Mouse (Mus musculus): ENCODE measurements around the gene 2810004N23Rik. TPM values are rescaled to one million over a fixed set of nuclear protein-coding genes. Genes with fewer than 3 reads are reported as not detected.

Gene 2810004N23Rik
- total RNA-seq, 2 experiments from 2014 or later = 5.4 to 5.7 TPM

DNA sequence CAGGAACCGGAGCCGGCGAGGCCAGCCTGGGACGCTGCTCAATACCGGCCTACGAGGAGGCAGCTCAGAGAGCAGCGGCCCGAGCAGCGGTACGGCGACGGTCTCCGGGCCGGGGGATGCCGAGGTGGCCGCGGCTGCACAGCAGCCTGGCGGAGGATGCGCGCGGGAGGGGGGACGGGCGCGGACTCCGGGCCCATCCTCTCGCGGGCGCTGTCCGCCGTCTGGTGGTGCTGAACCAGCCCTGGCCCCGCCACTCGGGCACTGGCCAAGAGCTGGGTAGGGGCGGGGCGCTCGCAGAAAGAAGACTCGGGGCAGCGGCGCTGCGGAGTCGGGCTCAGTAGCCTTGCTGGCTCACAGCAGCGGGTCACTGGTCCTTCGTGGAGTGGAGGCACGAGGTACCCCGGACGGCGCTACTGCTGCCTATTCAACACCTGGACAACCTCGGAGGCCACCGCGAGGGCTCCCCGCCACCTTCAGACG, 69.7 kb downstream of the 2810004N23Rik start:
- ATAC-seq (replicated peaks; ENCODE audit: low FRiP score, poor library complexity, severe bottlenecking) = no peak

DNA sequence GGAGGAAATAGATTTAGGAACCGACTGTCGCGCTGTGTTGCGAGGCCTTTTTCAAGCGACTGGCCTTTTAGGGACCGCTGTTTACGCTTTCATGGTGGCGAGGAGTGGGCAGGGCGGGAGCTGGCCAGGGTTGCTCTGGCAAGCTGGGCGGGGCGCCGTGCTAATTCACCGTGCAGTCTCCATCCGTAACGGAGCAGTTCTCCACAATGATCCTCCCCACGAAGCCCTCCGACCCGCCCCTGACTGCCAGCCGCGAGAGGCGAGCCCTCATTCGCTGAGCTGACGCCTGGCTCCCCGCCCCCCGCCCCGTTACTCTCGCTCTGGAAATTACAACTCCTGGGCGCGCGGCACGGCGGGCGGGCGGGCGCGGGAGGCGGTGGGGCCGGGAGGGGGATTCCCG, 70.2 kb downstream of the 2810004N23Rik start, which contains the start of gene Trim67:
Gene Trim67, plus strand, starts transcription at position 385 of the 400 bp plus-strand sequence.
- no peak for ATAC-seq (replicated peaks; ENCODE audit: low FRiP score, poor library complexity, severe bottlenecking)

DNA sequence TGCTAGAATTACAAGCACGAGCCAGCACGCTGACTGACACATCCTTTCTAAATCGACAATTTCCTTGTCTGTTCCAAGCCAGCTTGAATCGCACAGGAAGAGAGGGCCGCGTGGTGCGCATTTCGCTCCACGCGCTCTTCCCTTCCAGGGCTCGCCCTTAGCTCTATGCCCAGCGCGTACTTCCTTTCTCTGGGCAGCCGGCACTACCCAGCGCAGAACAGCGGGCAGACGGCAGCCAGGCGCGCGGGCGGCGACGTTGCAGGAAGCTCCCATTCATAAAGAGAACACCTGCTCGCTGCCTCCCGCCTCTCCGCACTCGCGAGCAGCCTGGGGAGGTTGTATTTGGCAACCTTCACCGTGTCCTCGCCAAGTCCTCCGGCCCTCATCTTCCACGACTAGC, 70.7 kb downstream of the 2810004N23Rik start:
- ATAC-seq (replicated peaks; ENCODE audit: low FRiP score, poor library complexity, severe bottlenecking) = no peak

DNA sequence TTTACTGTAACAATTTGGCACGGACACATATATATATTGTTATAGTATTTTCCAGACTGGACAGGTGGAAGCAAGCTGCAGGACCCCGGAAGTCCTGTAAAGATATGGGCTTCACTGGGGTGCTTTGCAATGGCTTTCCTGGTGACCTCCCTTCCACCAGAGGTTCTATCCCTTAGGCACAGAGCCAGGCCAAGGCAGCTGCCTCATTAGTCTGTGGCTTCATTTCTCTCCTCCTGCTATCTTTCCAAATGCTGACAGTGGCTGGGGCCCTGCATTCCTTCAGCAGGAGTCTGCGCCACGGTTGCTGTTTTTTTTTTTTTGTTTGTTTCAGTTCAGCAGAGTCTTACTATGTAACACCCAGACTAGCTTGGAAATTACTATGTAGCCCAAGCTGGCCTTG, 71.2 kb downstream of the 2810004N23Rik start:
- ATAC-seq (replicated peaks; ENCODE audit: low FRiP score, poor library complexity, severe bottlenecking) = no peak

DNA sequence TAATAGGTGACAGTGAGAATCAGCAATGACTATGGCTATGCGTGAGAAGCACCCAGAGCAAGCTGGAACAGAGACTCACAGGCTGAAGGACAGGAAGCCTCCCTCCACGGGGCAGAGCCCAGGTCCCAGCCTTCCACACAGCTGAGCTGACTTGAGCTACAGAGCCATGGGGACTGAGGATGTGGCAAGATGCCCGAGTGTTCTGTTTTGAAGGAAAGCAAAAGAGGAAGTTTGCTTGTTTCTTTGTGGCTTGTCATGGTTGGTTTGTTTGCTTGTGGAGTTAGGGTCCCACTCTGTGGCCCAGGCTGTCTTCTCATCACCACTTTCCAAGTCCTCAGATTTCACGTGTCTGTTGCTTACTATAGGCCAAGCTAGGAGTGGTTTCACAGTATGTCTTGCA, 72.2 kb downstream of the 2810004N23Rik start:
- ATAC-seq (replicated peaks; ENCODE audit: low FRiP score, poor library complexity, severe bottlenecking) = no peak

Other genes starting within 250 kb of the 2810004N23Rik start
- gene 2310022B05Rik, start 199.8 kb downstream of the 2810004N23Rik start, total RNA-seq (2015; ENCODE audit: low replicate concordance) = 38.6 and 42.8 TPM in 2 replicates
- 12.5 and 17.8 TPM in 2 replicates for gene 2310022B05Rik, start 199.8 kb downstream of the 2810004N23Rik start, total RNA-seq (2017; ENCODE audit: low replicate concordance)
- 26.3 and 34.8 TPM in 2 replicates for gene Ttc13, start 141.1 kb downstream of the 2810004N23Rik start, total RNA-seq (2015; ENCODE audit: low replicate concordance)
- gene Ttc13, start 141.1 kb downstream of the 2810004N23Rik start, total RNA-seq (2017; ENCODE audit: low replicate concordance) = 25.9 and 26.0 TPM in 2 replicates
- 1.7 TPM in 1 of 2 replicates, not detected in the other for gene Arv1, start 141.0 kb downstream of the 2810004N23Rik start, total RNA-seq (2015; ENCODE audit: low replicate concordance)
- 2.3 TPM in 1 of 2 replicates, not detected in the other for gene Arv1, start 141.0 kb downstream of the 2810004N23Rik start, total RNA-seq (2017; ENCODE audit: low replicate concordance)
- gene Fam89a, start 111.3 kb downstream of the 2810004N23Rik start, total RNA-seq (2015; ENCODE audit: low replicate concordance) = not detected in 2 replicates
- not detected in 2 replicates for gene Fam89a, start 111.3 kb downstream of the 2810004N23Rik start, total RNA-seq (2017; ENCODE audit: low replicate concordance)
- not detected in 2 replicates for gene Trim67, start 70.0 kb downstream of the 2810004N23Rik start, total RNA-seq (2015; ENCODE audit: low replicate concordance)
- not detected in 2 replicates for gene Trim67, start 70.0 kb downstream of the 2810004N23Rik start, total RNA-seq (2017; ENCODE audit: low replicate concordance)
- gene Gnpat, start 87 bp downstream of the 2810004N23Rik start, total RNA-seq (2015; ENCODE audit: low replicate concordance) = 35.2 and 40.4 TPM in 2 replicates
- 22.5 and 31.8 TPM in 2 replicates for gene Gnpat, start 87 bp downstream of the 2810004N23Rik start, total RNA-seq (2017; ENCODE audit: low replicate concordance)
- 1.8 and 7.1 TPM in 2 replicates for gene Exoc8, start 34.6 kb upstream of the 2810004N23Rik start, total RNA-seq (2015; ENCODE audit: low replicate concordance)
- 7.9 and 11.4 TPM in 2 replicates for gene Exoc8, start 34.6 kb upstream of the 2810004N23Rik start, total RNA-seq (2017; ENCODE audit: low replicate concordance)
- 15.9 and 17.7 TPM in 2 replicates for gene Sprtn, start 34.8 kb upstream of the 2810004N23Rik start, total RNA-seq (2015; ENCODE audit: low replicate concordance)
- 16.6 and 20.2 TPM in 2 replicates for gene Sprtn, start 34.8 kb upstream of the 2810004N23Rik start, total RNA-seq (2017; ENCODE audit: low replicate concordance)
- 2.5 and 5.4 TPM in 2 replicates for gene Egln1, start 86.2 kb upstream of the 2810004N23Rik start, total RNA-seq (2015; ENCODE audit: low replicate concordance)
- gene Egln1, start 86.2 kb upstream of the 2810004N23Rik start, total RNA-seq (2017; ENCODE audit: low replicate concordance) = 2.2 and 2.9 TPM in 2 replicates
- 8.0 and 13.3 TPM in 2 replicates for gene Tsnax, start 149.9 kb upstream of the 2810004N23Rik start, total RNA-seq (2015; ENCODE audit: low replicate concordance)
- gene Tsnax, start 149.9 kb upstream of the 2810004N23Rik start, total RNA-seq (2017; ENCODE audit: low replicate concordance) = 6.7 and 7.0 TPM in 2 replicates
- 0.84 TPM in 1 of 2 replicates, not detected in the other for gene Disc1, start 191.1 kb upstream of the 2810004N23Rik start, total RNA-seq (2015; ENCODE audit: low replicate concordance)
- 0.51 and 1.6 TPM in 2 replicates for gene Disc1, start 191.1 kb upstream of the 2810004N23Rik start, total RNA-seq (2017; ENCODE audit: low replicate concordance)

All from erythroid progenitor cell, adult 5-6 weeks (primary cell).